Mouse (Mus musculus) lung, adult 2 months (tissue): ENCODE data around the gene Rassf7. TPM values are rescaled to one million over a fixed set of nuclear protein-coding genes. Genes with fewer than 3 reads are reported as not detected.
A peak's percentile ranks its signal among the peaks of the same experiment; 100 is the strongest.

Experiments
- DNase-seq: peaks from one replicate; pipeline ENCODE4 v3.0.0; 2022
- H3K4me1 ChIP-seq: fragments of 200-500 bp; 2 replicates; pipeline ENCODE4 v1.6.1; 2011; ENCODE audit warnings: low read length; ENCODE audit not compliant: control insufficient read depth, insufficient read depth
- H3K4me3 ChIP-seq: fragments of 200-500 bp; replicated peaks from 2 replicates; pipeline ENCODE3; 2011; ENCODE audit warnings: low read depth, mild to moderate bottlenecking, control low read depth, low read length; ENCODE audit errors: extremely low read depth
- CTCF ChIP-seq: fragments of 200-500 bp; IDR thresholded peaks from 2 replicates; pipeline ENCODE4 v1.5.1; 2011; ENCODE audit warnings: mild to moderate bottlenecking, low read length, control low read depth; ENCODE audit not compliant: insufficient read depth
- POLR2A ChIP-seq: fragments of 200-500 bp; IDR thresholded peaks from 2 replicates; pipeline ENCODE4 v1.6.1; 2011; ENCODE audit warnings: low read depth, mild to moderate bottlenecking, control low read depth, low read length, borderline replicate concordance; ENCODE audit errors: extremely low read depth
- WGBS: fragments of 180-500 bp; shearing (Covaris S2); methylation state at CpG from one replicate; pipeline ENCODE4 v1.1.7; 2018; 5-methylcytosine and 5-hydroxymethylcytosine counted together
- polyA plus RNA-seq: library from polyadenylated mRNA; depleted of rRNA; stranded (reverse); fragments of >200 nt; gene quantifications from 2 replicates; pipeline ENCODE4 v1.2.3, GENCODE M21; 2012

The Rassf7 gene
- polyA plus RNA-seq, 1 experiment, result 92.9 TPM

- Histone ChIP-seq H3K4me1 (peaks cover 10% of the 10 kb centered on the region), H3K4me3 (no peak overlapping the region)
- no peak for DNase-seq
- WGBS, result 87% methylated on average over 3 of the region's 3 CpGs
- TF ChIP-seq POLR2A, result no peak
- TF ChIP-seq CTCF, result no peak
Measured at GRCm38 (mm10) chr7:141188733-141189132, 26.9 kb upstream of the Rassf7 start.

GRCm38 (mm10) chr7:141190220-141190619 lies 25.4 kb upstream of the Rassf7 start:
- TF ChIP-seq POLR2A, result no peak
- TF ChIP-seq CTCF, result no peak
- peaks cover 10% of the 10 kb centered on the region for H3K4me1 ChIP-seq
- H3K4me3 ChIP-seq, result no peak overlapping the region
- DNase-seq, result no peak
- 81% methylated on average over 3 of the region's 3 CpGs for WGBS

GRCm38 (mm10) chr7:141191036-141191435 lies 24.6 kb upstream of the Rassf7 start:
- no peak for DNase-seq
- WGBS, result 67% methylated on average over 14 of the region's 14 CpGs
- TF ChIP-seq CTCF (no peak), POLR2A (no peak)
- Histone ChIP-seq H3K4me1 (peaks cover 10% of the 10 kb centered on the region), H3K4me3 (no peak overlapping the region)

GRCm38 (mm10) chr7:141191796-141192685 lies 23.6 kb upstream of the Rassf7 start:
- 88% methylated on average over 24 of the region's 24 CpGs for WGBS
- DNase-seq, result no peak
- no peak overlapping the region for H3K4me3 ChIP-seq
- no peak for TF ChIP-seq CTCF
- no peak for TF ChIP-seq POLR2A
- H3K4me1 ChIP-seq, result peaks cover 10% of the 10 kb centered on the region

GRCm38 (mm10) chr7:141192776-141193347 lies 22.8 kb upstream of the Rassf7 start:
- H3K4me3 ChIP-seq, result peak overlapping the region; percentile 79
- H3K4me1 ChIP-seq, result peaks cover 10% of the 10 kb centered on the region
- peak; percentile 43; the same call in 1 of the 2 replicates for TF ChIP-seq POLR2A
- TF ChIP-seq CTCF, result no peak
- peak; percentile 66 for DNase-seq
- WGBS, result 26% methylated on average over 12 of the region's 12 CpGs

- WGBS, result 1% methylated on average over 43 of the region's 43 CpGs
- DNase-seq, result peak; percentile 67
- Histone ChIP-seq H3K4me3 (peak overlapping the region; percentile 79), H3K4me1 (peaks cover 10% of the 10 kb centered on the region)
- TF ChIP-seq CTCF, result no peak
- no peak for TF ChIP-seq POLR2A
Measured at GRCm38 (mm10) chr7:141193348-141193856, 22.3 kb upstream of the Rassf7 start.

- peak; percentile 98 for DNase-seq
- WGBS, result under 1% methylated on average over 39 of the region's 39 CpGs
- peak within 1 kb of the TSS; percentile 85 for H3K4me3 ChIP-seq
- TF ChIP-seq CTCF, result no peak
- TF ChIP-seq POLR2A, result peak; percentile 95; the same call in 1 of the 2 replicates
- H3K4me1 ChIP-seq, result peaks cover 10% of the 10 kb centered on the region
Measured at GRCm38 (mm10) chr7:141193948-141194347, 21.7 kb upstream of the Rassf7 start, which contains the start of the genes Hras and Lrrc56. Gene Hras (minus strand): TSS chr7:141194005. Gene Lrrc56 (plus strand): TSS chr7:141194157.

GRCm38 (mm10) chr7:141194409-141194808 lies 21.3 kb upstream of the Rassf7 start:
- no peak for TF ChIP-seq CTCF
- TF ChIP-seq POLR2A, result no peak
- DNase-seq, result no peak
- peak overlapping the region; percentile 85 for H3K4me3 ChIP-seq
- whole genome bisulfite sequencing, result under 1% methylated on average over 23 of the region's 23 CpGs
- peaks cover 10% of the 10 kb centered on the region for H3K4me1 ChIP-seq

GRCm38 (mm10) chr7:141194830-141195229 lies 20.8 kb upstream of the Rassf7 start:
- H3K4me3 ChIP-seq, result peak overlapping the region; percentile 85
- TF ChIP-seq POLR2A (peak; percentile 71; the same call in 1 of the 2 replicates), CTCF (no peak)
- DNase-seq, result peak; percentile 83
- 2% methylated on average over 28 of the region's 28 CpGs for WGBS
- H3K4me1 ChIP-seq, result peaks cover 10% of the 10 kb centered on the region

- TF ChIP-seq POLR2A (no peak), CTCF (no peak)
- no peak for DNase-seq
- H3K4me3 ChIP-seq, result no peak overlapping the region
- H3K4me1 ChIP-seq, result peaks cover 9% of the 10 kb centered on the region
- WGBS, result 95% methylated on average over 2 of the region's 2 CpGs
Measured at GRCm38 (mm10) chr7:141195754-141196153, 19.9 kb upstream of the Rassf7 start.
